Mouse (Mus musculus) limb, embryonic 12.5 days (tissue): Measurements from ENCODE around the gene Myoc. TPM values are rescaled to one million over a fixed set of nuclear protein-coding genes. Genes with fewer than 3 reads are reported as not detected.
A peak's percentile ranks its signal among the peaks of the same experiment; 100 is the strongest.

Experiments used
- ATAC-seq: fragments of 200-750 bp; cut with Nextera tagmentation; 2 replicates; pipeline ENCODE4 v1.8.0; 2017; ENCODE audit warnings: low read depth, moderate TSS enrichment; ENCODE audit not compliant: insufficient number of reproducible peaks, insufficient read depth, low FRiP score, low TSS enrichment
- H3K27ac ChIP-seq: fragments of 300-500 bp; sonication (generic); 2 replicates; pipeline ENCODE4 v1.5.1; 2016; ENCODE audit warnings: mild to moderate bottlenecking, moderate library complexity
- H3K27me3 ChIP-seq: fragments of 300-500 bp; sonication (generic); 2 replicates; pipeline ENCODE4 v1.6.1; 2016; ENCODE audit warnings: mild to moderate bottlenecking, moderate library complexity
- H3K36me3 ChIP-seq: fragments of 300-500 bp; sonication (generic); 2 replicates; pipeline ENCODE4 v1.6.1; 2016; ENCODE audit warnings: mild to moderate bottlenecking, moderate library complexity
- H3K4me1 ChIP-seq: fragments of 300-500 bp; sonication (generic); replicated peaks from 2 replicates; pipeline ENCODE4 v1.6.1; 2016
- H3K4me2 ChIP-seq: fragments of 300-500 bp; sonication (generic); 2 replicates; pipeline ENCODE4 v1.6.1; 2016; ENCODE audit warnings: mild to moderate bottlenecking, moderate library complexity
- H3K4me3 ChIP-seq: fragments of 300-500 bp; sonication (generic); replicated peaks from 2 replicates; pipeline ENCODE4 v1.5.1; 2016; ENCODE audit warnings: mild to moderate bottlenecking
- H3K9ac ChIP-seq: fragments of 300-500 bp; sonication (generic); replicated peaks from 2 replicates; pipeline ENCODE4 v1.6.1; 2016; ENCODE audit warnings: mild to moderate bottlenecking, moderate library complexity
- H3K9me3 ChIP-seq: fragments of 300-500 bp; sonication (generic); 2 replicates; pipeline ENCODE4 v1.6.1; 2016; ENCODE audit warnings: mild to moderate bottlenecking, moderate library complexity
- WGBS: fragments of 180-500 bp; shearing (Covaris S2); methylation state at CpG from one replicate; pipeline ENCODE4 v1.1.7; 2016; 5-methylcytosine and 5-hydroxymethylcytosine counted together
- microRNA-seq: library from miRNA; unstranded; fragments of <30 nt; microRNA quantifications from one replicate; pipeline ENCODE4, GENCODE M21; 2017
- polyA plus RNA-seq: library from polyadenylated mRNA; unstranded; fragments of >200 nt; fragmentation: Nextera tagmentation; extraction: Ambion mirVana; gene quantifications from 2 replicates; pipeline ENCODE4 v1.2.1, GENCODE M21; 2016

Gene Myoc
- polyA plus RNA-seq, 1 experiment from 2014 or later: not detected

- 90% methylated on average over 7 of the region's 7 CpGs for WGBS
These were observed 19.2 kb downstream of the Myoc start, which contains the start of gene Myocos for GRCm38 (mm10) chr1:162658119-162658518. Myocos (minus strand) TSS chr1:162658219.

GRCm38 (mm10) chr1:162660276-162660860 is 21.4 kb downstream of the Myoc start:
- no peak for ATAC-seq
- H3K27ac ChIP-seq: no peak overlapping the region
- no peaks in the 10 kb centered on the region for H3K9me3 ChIP-seq
- no peaks in the 10 kb centered on the region for H3K4me1 ChIP-seq
- WGBS: 88% methylated on average over 11 of the region's 11 CpGs
- H3K9ac ChIP-seq: no peak overlapping the region
- H3K4me3 ChIP-seq: no peak overlapping the region
- H3K36me3 ChIP-seq: no peaks in the 10 kb centered on the region
- no peaks in the 10 kb centered on the region for H3K27me3 ChIP-seq
- H3K4me2 ChIP-seq: no peak overlapping the region

More at GRCm38 (mm10) chr1:162658119-162658518, 19.2 kb downstream of the Myoc start, which contains the start of gene Myocos:
- no peak for ATAC-seq
- Histone ChIP-seq H3K4me1 (no peaks in the 10 kb centered on the region), H3K36me3 (no peaks in the 10 kb centered on the region), H3K9me3 (no peaks in the 10 kb centered on the region), H3K27ac (no peak within 1 kb of the TSS), H3K4me3 (no peak within 1 kb of the TSS), H3K27me3 (no peaks in the 10 kb centered on the region), H3K9ac (no peak within 1 kb of the TSS), H3K4me2 (no peak within 1 kb of the TSS)

- peaks cover 4% of the 10 kb centered on the region; the same call in 1 of the 2 replicates for H3K4me1 ChIP-seq
- H3K27ac ChIP-seq: no peak overlapping the region
- ATAC-seq: peak; percentile 97
- WGBS: 13% methylated on average over 10 of the region's 10 CpGs
- peaks cover 11% of the 10 kb centered on the region; the same call in 1 of the 2 replicates for H3K36me3 ChIP-seq
- no peaks in the 10 kb centered on the region for H3K27me3 ChIP-seq
- no peaks in the 10 kb centered on the region for H3K9me3 ChIP-seq
- H3K4me2 ChIP-seq: peak overlapping the region; percentile 66
- peak overlapping the region; percentile 50; the same call in 1 of the 2 replicates for H3K9ac ChIP-seq
- H3K4me3 ChIP-seq: peak overlapping the region; percentile 37
These were observed 26.0 kb downstream of the Myoc start for GRCm38 (mm10) chr1:162664826-162665475.

- Histone ChIP-seq H3K4me3 (peak overlapping the region; percentile 37), H3K9me3 (no peaks in the 10 kb centered on the region), H3K4me1 (peaks cover 4% of the 10 kb centered on the region; the same call in 1 of the 2 replicates), H3K9ac (peak overlapping the region; percentile 50; the same call in 1 of the 2 replicates), H3K27me3 (no peaks in the 10 kb centered on the region), H3K27ac (peak overlapping the region; percentile 29; the same call in 1 of the 2 replicates), H3K4me2 (peak overlapping the region; percentile 66), H3K36me3 (peaks cover 17% of the 10 kb centered on the region)
- 5% methylated on average over 11 of the region's 11 CpGs for WGBS
- peak; percentile 85 for ATAC-seq
These were observed 26.7 kb downstream of the Myoc start for GRCm38 (mm10) chr1:162665486-162666174.

GRCm38 (mm10) chr1:162693721-162694120 is 54.8 kb downstream of the Myoc start:
- Histone ChIP-seq H3K9ac (no peak overlapping the region), H3K4me1 (no peaks in the 10 kb centered on the region), H3K36me3 (peaks cover 88% of the 10 kb centered on the region), H3K27me3 (no peaks in the 10 kb centered on the region), H3K27ac (no peak overlapping the region), H3K4me3 (no peak overlapping the region), H3K4me2 (no peak overlapping the region), H3K9me3 (no peaks in the 10 kb centered on the region)
- WGBS: 86% methylated on average over 2 of the region's 2 CpGs
- no peak for ATAC-seq

GRCm38 (mm10) chr1:162697866-162698265 is 58.9 kb downstream of the Myoc start:
- no peak overlapping the region for H3K4me2 ChIP-seq
- H3K4me1 ChIP-seq: no peaks in the 10 kb centered on the region
- no peak overlapping the region for H3K9ac ChIP-seq
- no peaks in the 10 kb centered on the region for H3K27me3 ChIP-seq
- H3K36me3 ChIP-seq: peaks cover 80% of the 10 kb centered on the region
- no peak for ATAC-seq
- no peaks in the 10 kb centered on the region for H3K9me3 ChIP-seq
- H3K4me3 ChIP-seq: no peak overlapping the region
- WGBS: 95% methylated on average over 6 of the region's 6 CpGs
- H3K27ac ChIP-seq: no peak overlapping the region

Small RNAs within 50 kb of the gene (microRNA-seq; reads per million reads assigned to microRNA genes)
- gene Gm27616: not detected

Other genes starting within 250 kb of the Myoc start
- 18.7 and 21.4 TPM in 2 replicates for gene Dnm3, start 161.1 kb upstream of the Myoc start, polyA plus RNA-seq
- gene Mettl13, start 90.6 kb upstream of the Myoc start, polyA plus RNA-seq: 32.6 and 32.8 TPM in 2 replicates
- gene Vamp4, start 68.6 kb upstream of the Myoc start, polyA plus RNA-seq: 71.8 and 77.6 TPM in 2 replicates
- gene Myocos, start 19.1 kb downstream of the Myoc start, polyA plus RNA-seq: not detected in 2 replicates
- gene Prrc2c, start 101.4 kb downstream of the Myoc start, polyA plus RNA-seq: 164 and 171 TPM in 2 replicates
- gene Fmo4, start 174.8 kb downstream of the Myoc start, polyA plus RNA-seq: 0.20 and 0.41 TPM in 2 replicates
- gene Fmo1, start 227.5 kb downstream of the Myoc start, polyA plus RNA-seq: 3.2 and 4.7 TPM in 2 replicates